Mouse (Mus musculus) spleen, adult 18-20 months (tissue): ENCODE results near the gene Rora.
A peak's percentile ranks its signal among the peaks of the same experiment; 100 is the strongest.

Source experiments
- DNase-seq, 2 experiments: peaks; one replicate each; pipeline ENCODE4 v3.0.0; 2022; ENCODE audit warnings: mixed read lengths in 2 of 2

Gene Rora

GRCm38 (mm10) chr9:69371046-69371724, 717.6 kb downstream of the Rora start:
- no peak for DNase-seq

- DNase-seq = no peak
Observed at GRCm38 (mm10) chr9:69372871-69373270, 719.3 kb downstream of the Rora start.

GRCm38 (mm10) chr9:69376982-69377653, 723.5 kb downstream of the Rora start:
- no peak for DNase-seq

- no peak for DNase-seq
Observed at GRCm38 (mm10) chr9:69377654-69378045, 724.1 kb downstream of the Rora start.

- DNase-seq = no peak
Observed at GRCm38 (mm10) chr9:69380546-69380945, 727.0 kb downstream of the Rora start.

GRCm38 (mm10) chr9:69381741-69382140, 728.2 kb downstream of the Rora start:
- DNase-seq = no peak

- no peak for DNase-seq
Observed at GRCm38 (mm10) chr9:69384475-69384874, 730.9 kb downstream of the Rora start.

- no peak for DNase-seq
Observed at GRCm38 (mm10) chr9:69384905-69385304, 731.3 kb downstream of the Rora start.

- no peak for DNase-seq
Observed at GRCm38 (mm10) chr9:69387296-69387695, 733.7 kb downstream of the Rora start.

GRCm38 (mm10) chr9:69390631-69391030, 737.0 kb downstream of the Rora start:
- DNase-seq = no peak

- no peak for DNase-seq
Observed at GRCm38 (mm10) chr9:69394234-69394633, 740.6 kb downstream of the Rora start.

GRCm38 (mm10) chr9:69397432-69397759, 743.8 kb downstream of the Rora start:
- DNase-seq = no peak

GRCm38 (mm10) chr9:69397760-69398452, 744.3 kb downstream of the Rora start, which contains the start of gene Ice2:
Gene Ice2, plus strand, starts transcription at chr9:69397906.
- peak; percentile 62 to 71 for DNase-seq

- DNase-seq = no peak
Observed at GRCm38 (mm10) chr9:69398453-69398850, 744.9 kb downstream of the Rora start.

- DNase-seq = no peak
Observed at GRCm38 (mm10) chr9:69404671-69405070, 751.1 kb downstream of the Rora start.

GRCm38 (mm10) chr9:69419476-69419875, 765.9 kb downstream of the Rora start:
- DNase-seq = no peak

GRCm38 (mm10) chr9:69430531-69430930, 776.9 kb downstream of the Rora start:
- no peak for DNase-seq

GRCm38 (mm10) chr9:69431863-69432555, 778.4 kb downstream of the Rora start:
- DNase-seq = no peak

GRCm38 (mm10) chr9:69435194-69435593, 781.6 kb downstream of the Rora start:
- DNase-seq = no peak

GRCm38 (mm10) chr9:69435662-69436061, 782.1 kb downstream of the Rora start:
- DNase-seq = no peak
